11 mouse cellular contexts compared by ENCODE assay signal in the genomic region with DNA sequence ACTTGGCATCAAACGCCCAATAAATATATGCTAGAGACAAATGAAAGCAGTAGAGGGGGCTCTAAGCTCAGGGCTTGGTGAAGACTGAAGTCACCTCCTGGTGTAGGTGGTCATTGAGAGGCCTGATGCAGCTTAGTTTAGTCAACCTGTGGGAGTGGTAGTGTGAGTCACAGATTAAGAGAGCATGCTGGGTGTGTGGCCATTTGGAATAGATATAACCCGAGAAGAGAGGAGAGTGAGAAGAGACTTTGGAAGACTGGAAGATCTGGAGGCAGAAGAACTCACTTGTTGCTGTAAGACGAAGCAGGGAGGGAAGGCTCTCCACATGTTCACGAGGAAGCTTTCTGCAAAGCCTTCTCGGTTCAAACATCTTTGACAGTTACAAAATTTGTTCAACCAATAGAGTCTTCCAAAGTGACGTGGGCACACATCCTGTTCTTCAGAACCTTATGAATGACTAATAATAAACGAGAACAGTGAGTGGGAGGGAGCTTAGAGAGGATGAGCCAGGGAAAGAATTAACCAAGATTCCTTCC.
DNase-seq lines count a peak whose midpoint lies in the region; ATAC-seq and TF ChIP-seq lines count a peak whose summit lies in the region.
"Had no signal": no experiment of that assay in that cellular context is flagged by ENCODE, and none has a peak within 500 bp of the region (broad histone marks: within the 10 kb centered on the region; RNA-seq: fewer than 3 reads in every experiment).

No protein-coding gene starts in this region.

- peak overlapping the region; percentile 47 for H3K27ac ChIP-seq in heart, adult 2 months
- no peak overlapping the region for H3K27ac ChIP-seq in heart, embryonic 11.5 days (ENCODE audit: low read depth, low read length)
- no peak overlapping the region for H3K27ac ChIP-seq in midbrain, postnatal 0 days (ENCODE audit: low read depth, low read length)
- no peak overlapping the region for H3K27ac ChIP-seq in midbrain, embryonic 13.5 days
- no peak overlapping the region for H3K27ac ChIP-seq in bone marrow, adult 2 months (ENCODE audit: control insufficient read depth, insufficient read depth, low read depth, low read length, poor library complexity)
- H3K27ac ChIP-seq: embryonic facial prominence, embryonic 13.5 days; kidney, embryonic 15.5 days had no signal

- intact Hi-C loops in heart, adult 2 months (cut with DNase I), result loop anchor here (5.0 kb wide), 3 partner anchors 36 to 176 kb away; no protein-coding TSS in a partner anchor

- H3K9me3 ChIP-seq in heart, embryonic 11.5 days (replicated peaks; ENCODE audit: control insufficient read depth, low read length), result 0 out of 2 replicates have a peak, but pooled peaks cover 2% of the 10 kb centered on the region
- H3K9me3 ChIP-seq in midbrain, postnatal 0 days (ENCODE audit: low read length), result no peaks in the 10 kb centered on the region
- no peaks in the 10 kb centered on the region for H3K9me3 ChIP-seq in midbrain, embryonic 13.5 days
- H3K9me3 ChIP-seq: embryonic facial prominence, embryonic 13.5 days; kidney, embryonic 15.5 days had no signal

- H3K79me2 ChIP-seq in heart, adult 2 months (replicated peaks; ENCODE audit: control insufficient read depth, insufficient read depth, low read length), result no peaks in the 10 kb centered on the region

- H3K4me3 ChIP-seq in heart, adult 2 months, result no peak overlapping the region
- no peak overlapping the region for H3K4me3 ChIP-seq in heart, embryonic 11.5 days (ENCODE audit: low read depth, low read length)
- no peak overlapping the region for H3K4me3 ChIP-seq in midbrain, postnatal 0 days (ENCODE audit: low read depth, low read length)
- H3K4me3 ChIP-seq in midbrain, embryonic 13.5 days (replicated peaks), result no peak overlapping the region
- no peak overlapping the region for H3K4me3 ChIP-seq in bone marrow, adult 2 months (replicated peaks; ENCODE audit: control insufficient read depth, low read depth, low read length)
- H3K4me3 ChIP-seq: embryonic facial prominence, embryonic 13.5 days; kidney, embryonic 15.5 days had no signal

- TF ChIP-seq POLR2A in heart, adult 2 months (IDR thresholded peaks at IDR 0.05; ENCODE audit: insufficient read depth, low read depth, low read length), result peak; percentile 24; the same call in 1 of the 2 replicates
- TF ChIP-seq POLR2A in bone marrow, adult 2 months (IDR thresholded peaks at IDR 0.05; ENCODE audit: borderline replicate concordance, control insufficient read depth, low read depth, low read length), result no peak

- H3K9ac ChIP-seq in heart, adult 2 months (ENCODE audit: low read depth, low read length), result no peak overlapping the region
- no peak overlapping the region for H3K9ac ChIP-seq in heart, embryonic 11.5 days (ENCODE audit: low read depth, low read length)
- H3K9ac ChIP-seq in midbrain, postnatal 0 days (replicated peaks; ENCODE audit: low read length, poor library complexity, severe bottlenecking), result no peak overlapping the region
- H3K9ac ChIP-seq in midbrain, embryonic 13.5 days (replicated peaks), result no peak overlapping the region
- H3K9ac ChIP-seq: embryonic facial prominence, embryonic 13.5 days; kidney, embryonic 15.5 days had no signal

- peaks cover 2% of the 10 kb centered on the region; the same call in 1 of the 2 replicates for H3K36me3 ChIP-seq in heart, adult 2 months (ENCODE audit: control insufficient read depth, insufficient read depth, low read length)
- H3K36me3 ChIP-seq in heart, embryonic 11.5 days (ENCODE audit: control insufficient read depth, insufficient read depth, low read length), result no peaks in the 10 kb centered on the region
- H3K36me3 ChIP-seq in midbrain, postnatal 0 days (ENCODE audit: insufficient read depth, low read length), result 0 out of 2 replicates have a peak, but pooled peaks cover 3% of the 10 kb centered on the region
- no peaks in the 10 kb centered on the region for H3K36me3 ChIP-seq in midbrain, embryonic 13.5 days
- H3K36me3 ChIP-seq: embryonic facial prominence, embryonic 13.5 days had no signal

- TF ChIP-seq EP300 in heart, adult 2 months (IDR thresholded peaks at IDR 0.05; ENCODE audit: insufficient read depth, low read depth, low read length), result 0 out of 2 replicates have a peak, but pooled peaks have one; percentile 19

- no peaks in the 10 kb centered on the region for H3K4me1 ChIP-seq in heart, adult 2 months (ENCODE audit: control insufficient read depth, insufficient read depth, low read length)
- no peaks in the 10 kb centered on the region for H3K4me1 ChIP-seq in heart, embryonic 11.5 days (ENCODE audit: control insufficient read depth, insufficient read depth, low read length)
- H3K4me1 ChIP-seq in midbrain, postnatal 0 days (ENCODE audit: insufficient read depth, low read length), result no peaks in the 10 kb centered on the region
- no peaks in the 10 kb centered on the region for H3K4me1 ChIP-seq in midbrain, embryonic 13.5 days (replicated peaks)
- H3K4me1 ChIP-seq in bone marrow, adult 2 months (ENCODE audit: control insufficient read depth, insufficient read depth, low read length), result no peaks in the 10 kb centered on the region
- H3K4me1 ChIP-seq: embryonic facial prominence, embryonic 13.5 days; kidney, embryonic 15.5 days had no signal

- no peak for DNase-seq in heart, adult 2 months
- DNase-seq in midbrain, postnatal 0 days (ENCODE audit: low spot score), result peak; percentile 13
- peak; percentile 8 to 11 for DNase-seq in right cerebral cortex, postnatal 36 days (ENCODE audit: low spot score in 2 of 2)
- DNase-seq in cerebellum, adult 18-20 months, result no peak
- DNase-seq in embryo, embryonic 11 days, result no peak
- DNase-seq: spleen, adult 18-20 months had no signal

- H3K4me2 ChIP-seq in heart, embryonic 11.5 days, result no peak overlapping the region
- H3K4me2 ChIP-seq in midbrain, postnatal 0 days (ENCODE audit: low read depth, low read length, poor library complexity, severe bottlenecking), result no peak overlapping the region
- no peak overlapping the region for H3K4me2 ChIP-seq in midbrain, embryonic 13.5 days (replicated peaks)
- H3K4me2 ChIP-seq: embryonic facial prominence, embryonic 13.5 days; kidney, embryonic 15.5 days had no signal

- WGBS in heart, adult 2 months, result 57% methylated on average over 7 of the region's 7 CpGs
- 63% methylated on average over 7 of the region's 7 CpGs for WGBS in heart, embryonic 11.5 days (ENCODE audit: insufficient replicate concordance)
- WGBS in midbrain, postnatal 0 days, result 79% methylated on average over 7 of the region's 7 CpGs
- WGBS in midbrain, embryonic 13.5 days, result 82% methylated on average over 7 of the region's 7 CpGs
- WGBS in bone marrow, adult 2 months, result 78% methylated on average over 7 of the region's 7 CpGs

- no peak for ATAC-seq in heart, embryonic 11.5 days (replicated peaks; ENCODE audit: insufficient number of reproducible peaks, low FRiP score, low TSS enrichment)
- no peak for ATAC-seq in midbrain, postnatal 0 days (ENCODE audit: low FRiP score)
- ATAC-seq in midbrain, embryonic 13.5 days, result no peak

- TF ChIP-seq CTCF in heart, adult 2 months (IDR thresholded peaks at IDR 0.05), result peak; percentile 66
- TF ChIP-seq CTCF in midbrain, postnatal 0 days (IDR thresholded peaks at IDR 0.05), result 0 out of 2 replicates have a peak, but pooled peaks have one; percentile 12
- TF ChIP-seq CTCF in bone marrow, adult 2 months (IDR thresholded peaks at IDR 0.05; ENCODE audit: control insufficient read depth, insufficient read depth, low read length), result peak; percentile 21; the same call in 1 of the 2 replicates

- no peaks in the 10 kb centered on the region for H3K27me3 ChIP-seq in heart, adult 2 months (ENCODE audit: control insufficient read depth, insufficient read depth, low read length)
- H3K27me3 ChIP-seq in heart, embryonic 11.5 days (ENCODE audit: control insufficient read depth, insufficient read depth, low read length), result no peaks in the 10 kb centered on the region
- no peaks in the 10 kb centered on the region for H3K27me3 ChIP-seq in midbrain, postnatal 0 days (ENCODE audit: insufficient read depth, low read length)
- H3K27me3 ChIP-seq in midbrain, embryonic 13.5 days, result no peaks in the 10 kb centered on the region
- H3K27me3 ChIP-seq: embryonic facial prominence, embryonic 13.5 days; kidney, embryonic 15.5 days had no signal

Comparison
In these comparisons a context has a peak if more than half of its experiments do, and no peak if none do; other contexts are left out.
1. DNase-seq: peak in midbrain, postnatal 0 days (single experiment) and right cerebral cortex, postnatal 36 days (2 of 2); none in heart, adult 2 months (0 of 2), cerebellum, adult 18-20 months (0 of 2) and embryo, embryonic 11 days (single experiment).
2. CTCF ChIP-seq: peak in every context shown above with its lines; median percentile 66 in heart, adult 2 months; 21 in bone marrow, adult 2 months; 12 in midbrain, postnatal 0 days.